Mouse (Mus musculus): ENCODE measurements around the gene Osbpl3.

- no peak for TF ChIP-seq GATA1 (IDR thresholded peaks at IDR 0.05; ENCODE audit: low read length)
- no peak for TF ChIP-seq TAL1 (IDR thresholded peaks at IDR 0.05; ENCODE audit: low read length)
These were observed 64.0 kb downstream of the Osbpl3 start for GRCm38 (mm10) chr6:50391951-50392350.
